Mouse (Mus musculus) forebrain, embryonic 13.5 days (tissue): ENCODE results near the gene Fam161b. TPM values are rescaled to one million over a fixed set of nuclear protein-coding genes. Genes with fewer than 3 reads are reported as not detected.

Experiments used
- ATAC-seq: fragments of 200-750 bp; cut with Nextera tagmentation; 2 replicates; pipeline ENCODE4 v1.8.0; 2017
- H3K27ac ChIP-seq: fragments of 300-500 bp; sonication (generic); 2 replicates; pipeline ENCODE4 v1.5.1; 2015; ENCODE audit warnings: inconsistent platforms, mild to moderate bottlenecking, moderate library complexity
- H3K27me3 ChIP-seq: fragments of 300-500 bp; sonication (generic); 2 replicates; pipeline ENCODE4 v1.6.1; 2015; ENCODE audit warnings: mild to moderate bottlenecking, inconsistent platforms
- H3K36me3 ChIP-seq: fragments of 300-500 bp; sonication (generic); 2 replicates; pipeline ENCODE4 v1.6.1; 2015; ENCODE audit warnings: mild to moderate bottlenecking, inconsistent platforms; ENCODE audit not compliant: poor library complexity, severe bottlenecking
- H3K4me1 ChIP-seq: fragments of 300-500 bp; sonication (generic); 2 replicates; pipeline ENCODE4 v1.6.1; 2015; ENCODE audit warnings: inconsistent platforms
- H3K4me2 ChIP-seq: fragments of 300-500 bp; sonication (generic); 2 replicates; pipeline ENCODE4 v1.6.1; 2015; ENCODE audit warnings: inconsistent platforms, mild to moderate bottlenecking, moderate library complexity
- H3K4me3 ChIP-seq: fragments of 300-500 bp; sonication (generic); 2 replicates; pipeline ENCODE4 v1.5.1; 2015; ENCODE audit warnings: mild to moderate bottlenecking, inconsistent platforms
- H3K9ac ChIP-seq: fragments of 300-500 bp; sonication (generic); 2 replicates; pipeline ENCODE4 v1.6.1; 2015; ENCODE audit warnings: mild to moderate bottlenecking, inconsistent platforms
- H3K9me3 ChIP-seq: fragments of 300-500 bp; sonication (generic); replicated peaks from 2 replicates; pipeline ENCODE4 v1.6.1; 2016; ENCODE audit warnings: inconsistent platforms
- WGBS: fragments of 180-500 bp; shearing (Covaris S2); methylation state at CpG from one replicate; pipeline ENCODE4 v1.1.7; 2015; 5-methylcytosine and 5-hydroxymethylcytosine counted together
- polyA plus RNA-seq: library from polyadenylated mRNA; unstranded; fragments of >200 nt; fragmentation: Nextera tagmentation; extraction: Ambion mirVana; gene quantifications from 2 replicates; pipeline ENCODE4 v1.2.1, GENCODE M21; 2015

Gene Fam161b
- polyA plus RNA-seq, 1 experiment from 2014 or later, result 12.3 TPM

DNA sequence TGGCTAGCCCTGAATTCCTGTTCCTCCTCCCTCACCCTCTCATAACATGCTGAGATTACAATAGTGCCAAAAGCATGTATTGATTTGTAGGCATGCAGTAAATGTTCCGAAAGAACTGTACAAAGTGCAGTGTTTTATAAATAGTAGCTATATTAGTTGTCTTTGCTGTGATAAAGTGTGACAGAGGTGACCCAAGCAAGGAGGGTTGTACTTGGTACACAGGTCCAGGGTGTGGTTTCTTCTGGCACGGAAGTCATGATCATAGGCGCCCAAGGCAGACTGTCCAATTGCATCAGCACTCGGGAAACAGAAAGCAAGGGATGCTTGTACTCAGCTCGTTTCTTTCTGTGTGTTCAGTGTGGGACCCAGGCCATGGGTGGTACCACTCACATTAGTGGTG lies 57.5 kb downstream of the Fam161b start:
- no peaks in the 10 kb centered on the region for H3K27me3 ChIP-seq
- no peaks in the 10 kb centered on the region for H3K9me3 ChIP-seq
- ATAC-seq, result no peak
- H3K4me1 ChIP-seq, result no peaks in the 10 kb centered on the region
- H3K9ac ChIP-seq, result no peak overlapping the region
- H3K27ac ChIP-seq, result no peak overlapping the region
- 93% methylated on average over 5 of the region's 5 CpGs for WGBS
- no peak overlapping the region for H3K4me3 ChIP-seq
- peaks cover 17% of the 10 kb centered on the region for H3K36me3 ChIP-seq
- no peak overlapping the region for H3K4me2 ChIP-seq

DNA sequence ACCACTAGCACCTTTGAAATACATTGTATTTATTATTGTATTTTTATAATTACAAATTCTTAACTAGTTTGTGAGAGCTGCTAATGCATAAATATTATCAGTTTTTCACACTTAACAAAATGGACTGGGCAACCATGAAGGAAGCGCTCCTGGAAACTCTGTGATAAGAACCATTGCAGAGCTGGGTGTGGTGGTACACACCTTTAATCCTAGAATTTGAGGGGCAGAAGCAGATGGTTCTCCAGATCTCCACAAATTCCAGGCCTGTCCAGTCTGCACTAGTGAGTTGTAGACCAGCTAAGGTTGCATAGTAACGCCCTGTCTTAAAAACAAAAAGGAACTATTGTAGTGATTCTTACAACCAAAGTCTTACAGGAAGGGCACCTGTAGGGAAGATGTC lies 62.4 kb downstream of the Fam161b start:
- Histone ChIP-seq H3K4me3 (no peak overlapping the region), H3K36me3 (peaks cover 18% of the 10 kb centered on the region), H3K4me2 (no peak overlapping the region), H3K4me1 (no peaks in the 10 kb centered on the region), H3K9me3 (no peaks in the 10 kb centered on the region), H3K27ac (no peak overlapping the region), H3K9ac (no peak overlapping the region), H3K27me3 (no peaks in the 10 kb centered on the region)
- 92% methylated on average over 2 of the region's 2 CpGs for WGBS
- ATAC-seq, result no peak

DNA sequence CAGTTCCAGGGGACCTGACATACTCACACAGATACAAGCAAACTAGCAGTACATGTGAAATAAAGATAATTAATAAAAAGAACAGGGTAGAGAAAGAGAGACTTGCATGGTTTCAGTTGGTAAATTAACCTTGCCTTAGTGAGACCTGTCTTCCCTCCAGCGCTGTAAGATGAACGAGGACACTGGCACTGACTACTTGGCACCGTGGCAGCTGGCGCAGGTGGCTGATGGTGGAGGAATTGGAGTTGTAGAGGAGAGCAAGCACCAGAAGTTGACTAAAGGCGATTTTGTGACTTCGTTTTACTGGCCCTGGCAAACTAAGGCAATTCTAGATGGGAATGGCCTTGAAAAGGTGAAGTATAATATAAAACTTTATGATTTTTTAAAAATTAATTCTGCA lies 63.8 kb downstream of the Fam161b start:
- Histone ChIP-seq H3K4me2 (no peak overlapping the region), H3K27me3 (no peaks in the 10 kb centered on the region), H3K4me3 (no peak overlapping the region), H3K9me3 (no peaks in the 10 kb centered on the region), H3K4me1 (no peaks in the 10 kb centered on the region), H3K36me3 (peaks cover 27% of the 10 kb centered on the region), H3K9ac (no peak overlapping the region), H3K27ac (no peak overlapping the region)
- WGBS, result 95% methylated on average over 6 of the region's 6 CpGs
- ATAC-seq, result no peak

Other genes starting within 250 kb of the Fam161b start
- 9.2 and 11.0 TPM in 2 replicates for gene Dnal1, start 247.5 kb downstream of the Fam161b start, polyA plus RNA-seq
- 3.6 and 4.3 TPM in 2 replicates for gene Pnma1, start 213.3 kb downstream of the Fam161b start, polyA plus RNA-seq
- 5.0 and 5.6 TPM in 2 replicates for gene Elmsan1, start 143.0 kb downstream of the Fam161b start, polyA plus RNA-seq
- 13.3 and 16.7 TPM in 2 replicates for gene Ptgr2, start 76.6 kb downstream of the Fam161b start, polyA plus RNA-seq
- 109 and 120 TPM in 2 replicates for gene Zfp410, start 45.0 kb downstream of the Fam161b start, polyA plus RNA-seq
- 45.8 and 47.2 TPM in 2 replicates for gene Coq6, start 176 bp downstream of the Fam161b start, polyA plus RNA-seq
- gene Entpd5, start 47.2 kb upstream of the Fam161b start, polyA plus RNA-seq, result 8.8 and 9.9 TPM in 2 replicates
- 2.4 and 2.6 TPM in 2 replicates for gene Bbof1, start 47.2 kb upstream of the Fam161b start, polyA plus RNA-seq
- 29.3 and 29.9 TPM in 2 replicates for gene Rnf113a2, start 55.4 kb upstream of the Fam161b start, polyA plus RNA-seq
- gene Aldh6a1, start 89.2 kb upstream of the Fam161b start, polyA plus RNA-seq, result 26.2 and 26.9 TPM in 2 replicates
- 42.5 and 46.2 TPM in 2 replicates for gene Lin52, start 89.6 kb upstream of the Fam161b start, polyA plus RNA-seq
- not detected in 2 replicates for gene Vsx2, start 207.9 kb upstream of the Fam161b start, polyA plus RNA-seq